Mouse (Mus musculus) hindbrain, embryonic 14.5 days (tissue): Measurements from ENCODE around the gene Faap20. TPM values are rescaled to one million over a fixed set of nuclear protein-coding genes. Genes with fewer than 3 reads are reported as not detected.

Experiments used
- ATAC-seq: fragments of 200-750 bp; cut with Nextera tagmentation; 2 replicates; pipeline ENCODE4 v1.8.0; 2017; ENCODE audit warnings: moderate number of reproducible peaks, mild to moderate bottlenecking, moderate TSS enrichment, moderate library complexity; ENCODE audit not compliant: low FRiP score
- DNase-seq: peaks from one replicate; pipeline ENCODE4 v3.0.0-alpha.2; 2015; ENCODE audit warnings: low spot score
- H3K27ac ChIP-seq: fragments of 300-500 bp; sonication (generic); 2 replicates; pipeline ENCODE4 v1.5.1; 2014; ENCODE audit warnings: mild to moderate bottlenecking, moderate library complexity
- H3K27me3 ChIP-seq: fragments of 300-500 bp; sonication (generic); 2 replicates; pipeline ENCODE4 v1.6.1; 2014; ENCODE audit warnings: mild to moderate bottlenecking, low read length, mixed read lengths; ENCODE audit not compliant: control insufficient read depth, insufficient read depth
- H3K36me3 ChIP-seq: fragments of 300-500 bp; sonication (generic); replicated peaks from 2 replicates; pipeline ENCODE4 v1.6.1; 2014; ENCODE audit not compliant: control insufficient read depth, insufficient read depth
- H3K4me1 ChIP-seq: fragments of 300-500 bp; sonication (generic); replicated peaks from 2 replicates; pipeline ENCODE4 v1.6.1; 2014; ENCODE audit warnings: antibody characterized with exemption, low read length, mixed read lengths; ENCODE audit not compliant: control insufficient read depth, insufficient read depth
- H3K4me2 ChIP-seq: fragments of 300-500 bp; sonication (generic); replicated peaks from 2 replicates; pipeline ENCODE4 v1.6.1; 2014; ENCODE audit warnings: mild to moderate bottlenecking, moderate library complexity
- H3K4me3 ChIP-seq: fragments of 300-500 bp; sonication (generic); replicated peaks from 2 replicates; pipeline ENCODE4 v1.5.1; 2014; ENCODE audit warnings: mild to moderate bottlenecking, low read length
- H3K9ac ChIP-seq: fragments of 300-500 bp; sonication (generic); 2 replicates; pipeline ENCODE4 v1.6.1; 2014
- H3K9me3 ChIP-seq: fragments of 300-500 bp; sonication (generic); 2 replicates; pipeline ENCODE4 v1.6.1; 2016; ENCODE audit warnings: low read length; ENCODE audit not compliant: control insufficient read depth
- WGBS: fragments of 180-500 bp; shearing (Covaris S2); extraction: QIAGEN DNeasy Blood & Tissue Kit; methylation state at CpG from one replicate; pipeline ENCODE4 v1.1.7; 2014; 5-methylcytosine and 5-hydroxymethylcytosine counted together
- polyA plus RNA-seq: library from polyadenylated mRNA; unstranded; fragments of >200 nt; fragmentation: Nextera tagmentation; extraction: Ambion mirVana; gene quantifications from 2 replicates; pipeline ENCODE4 v1.2.1, GENCODE M21; 2014

Gene Faap20
- polyA plus RNA-seq, 1 experiment from 2014 or later: 76.0 TPM

- no peaks in the 10 kb centered on the region for H3K27me3 ChIP-seq
- H3K27ac ChIP-seq: no peak overlapping the region
- H3K4me2 ChIP-seq: no peak overlapping the region
- H3K9ac ChIP-seq: no peak overlapping the region
- ATAC-seq: no peak
- no peak overlapping the region for H3K4me3 ChIP-seq
- no peaks in the 10 kb centered on the region; the same call in 1 of the 2 replicates for H3K36me3 ChIP-seq
- WGBS: 73% methylated on average over 21 of the region's 21 CpGs
- no peak for DNase-seq
- H3K9me3 ChIP-seq: no peaks in the 10 kb centered on the region
- peaks cover 11% of the 10 kb centered on the region for H3K4me1 ChIP-seq
Measured at GRCm38 (mm10) chr4:155300421-155301097, 51.0 kb downstream of the Faap20 start.

GRCm38 (mm10) chr4:155301098-155301447 lies 51.5 kb downstream of the Faap20 start:
- no peaks in the 10 kb centered on the region; the same call in 1 of the 2 replicates for H3K36me3 ChIP-seq
- no peaks in the 10 kb centered on the region for H3K9me3 ChIP-seq
- H3K27ac ChIP-seq: no peak overlapping the region
- no peak overlapping the region for H3K4me2 ChIP-seq
- WGBS: 93% methylated on average over 7 of the region's 7 CpGs
- DNase-seq (no peak), ATAC-seq (no peak)
- H3K4me3 ChIP-seq: no peak overlapping the region
- H3K4me1 ChIP-seq: peaks cover 16% of the 10 kb centered on the region
- H3K9ac ChIP-seq: no peak overlapping the region
- H3K27me3 ChIP-seq: no peaks in the 10 kb centered on the region

- Histone ChIP-seq H3K4me3 (no peak overlapping the region), H3K9ac (no peak overlapping the region), H3K27me3 (no peaks in the 10 kb centered on the region), H3K9me3 (no peaks in the 10 kb centered on the region), H3K4me2 (no peak overlapping the region), H3K4me1 (peaks cover 25% of the 10 kb centered on the region), H3K27ac (no peak overlapping the region), H3K36me3 (no peaks in the 10 kb centered on the region; the same call in 1 of the 2 replicates)
- DNase-seq (no peak), ATAC-seq (no peak)
- 66% methylated on average over 4 of the region's 4 CpGs for WGBS
Measured at GRCm38 (mm10) chr4:155301965-155302364, 52.4 kb downstream of the Faap20 start.

- Histone ChIP-seq H3K4me3 (no peak overlapping the region), H3K27me3 (no peaks in the 10 kb centered on the region), H3K9me3 (no peaks in the 10 kb centered on the region), H3K4me1 (peaks cover 39% of the 10 kb centered on the region), H3K4me2 (no peak overlapping the region), H3K9ac (no peak overlapping the region), H3K36me3 (no peaks in the 10 kb centered on the region), H3K27ac (0 out of 2 replicates have a peak overlapping the region, but pooled peaks have one; percentile 69)
- ATAC-seq: no peak
- 95% methylated on average over 7 of the region's 7 CpGs for WGBS
- DNase-seq: no peak
Measured at GRCm38 (mm10) chr4:155304508-155305096, 55.0 kb downstream of the Faap20 start.

GRCm38 (mm10) chr4:155305531-155306031 lies 56.0 kb downstream of the Faap20 start:
- 35% methylated on average over 8 of the region's 8 CpGs for WGBS
- DNase-seq (peak; percentile 42), ATAC-seq (peak; percentile 12; the same call in 1 of the 2 replicates)
- Histone ChIP-seq H3K27me3 (no peaks in the 10 kb centered on the region), H3K9me3 (no peaks in the 10 kb centered on the region), H3K4me2 (peak overlapping the region; percentile 16; the same call in 1 of the 2 replicates), H3K9ac (0 out of 2 replicates have a peak overlapping the region, but pooled peaks have one; percentile 7), H3K4me1 (peaks cover 39% of the 10 kb centered on the region), H3K27ac (peak overlapping the region; percentile 69), H3K4me3 (no peak overlapping the region), H3K36me3 (no peaks in the 10 kb centered on the region)

Other genes with a start within 250 kb of the Faap20 start
- 13.4 and 13.8 TPM in 2 replicates for gene Plch2, start 193.0 kb upstream of the Faap20 start, polyA plus RNA-seq
- gene Pex10, start 182.8 kb upstream of the Faap20 start, polyA plus RNA-seq: 5.4 and 7.0 TPM in 2 replicates
- gene Rer1, start 163.4 kb upstream of the Faap20 start, polyA plus RNA-seq: 145 and 148 TPM in 2 replicates
- 6.1 and 8.7 TPM in 2 replicates for gene Morn1, start 163.2 kb upstream of the Faap20 start, polyA plus RNA-seq
- gene Ski, start 27.2 kb upstream of the Faap20 start, polyA plus RNA-seq: 15.1 and 15.6 TPM in 2 replicates
- gene Prkcz, start 111.6 kb downstream of the Faap20 start, polyA plus RNA-seq: 73.9 and 80.8 TPM in 2 replicates
- gene Gabrd, start 148.3 kb downstream of the Faap20 start, polyA plus RNA-seq: 0.13 TPM in 1 of 2 replicates, not detected in the other
- 4.6 and 4.9 TPM in 2 replicates for gene Cfap74, start 159.4 kb downstream of the Faap20 start, polyA plus RNA-seq
- gene Tmem52, start 219.3 kb downstream of the Faap20 start, polyA plus RNA-seq: 0.29 TPM in 1 of 2 replicates, not detected in the other
- 1,126 and 1,185 TPM in 2 replicates for gene Gnb1, start 241.6 kb downstream of the Faap20 start, polyA plus RNA-seq